Mouse (Mus musculus): Measurements from ENCODE around the gene Trim62. TPM values are rescaled to one million over a fixed set of nuclear protein-coding genes. Genes with fewer than 3 reads are reported as not detected.

Gene Trim62
- 3.5 and 3.6 TPM in 2 replicates for polyA plus RNA-seq (2014; fragmentation: Nextera tagmentation; extraction: Ambion mirVana)

- H3K27ac ChIP-seq (replicated peaks in 1 of 2; ENCODE audit: control insufficient read depth in 1 of 2, insufficient read depth in 1 of 2, low read depth in 2 of 2, low read length in 2 of 2): peak within 1 kb of the TSS in 1 of 2 experiments; percentile 39; a peak in 1 of 4 replicates
- H3K27me3 ChIP-seq (ENCODE audit: control insufficient read depth, insufficient read depth, low read length): peaks cover 2% of the 10 kb centered on the region
- ATAC-seq (ENCODE audit: insufficient number of reproducible peaks, insufficient read depth, low FRiP score, low read depth): peak; percentile 73
- H3K36me3 ChIP-seq (ENCODE audit: control insufficient read depth, insufficient read depth, low read length): no peaks in the 10 kb centered on the region; the same call in 1 of the 2 replicates
- H3K9ac ChIP-seq (ENCODE audit: low read length): peak within 1 kb of the TSS; percentile 63
- H3K4me1 ChIP-seq (ENCODE audit: control insufficient read depth in 2 of 2, insufficient read depth in 2 of 2, low read length in 2 of 2): peaks cover 5 to 7% of the 10 kb centered on the region in 2 experiments; a peak in 3 of 4 replicates
- H3K4me3 ChIP-seq (ENCODE audit: control insufficient read depth in 1 of 2, insufficient read depth in 1 of 2, low read depth in 1 of 2, low read length in 2 of 2): peak within 1 kb of the TSS; percentile 60 to 83
- under 1% methylated on average over 32 of the region's 37 CpGs for WGBS
- peaks cover 4% of the 10 kb centered on the region for H3K9me3 ChIP-seq (ENCODE audit: control insufficient read depth, low read length)
- H3K4me2 ChIP-seq (ENCODE audit: low read length): peak within 1 kb of the TSS; percentile 88
Observed at GRCm38 (mm10) chr4:128883379-128883781, at the start of gene Trim62. Trim62 (plus strand) TSS chr4:128883580.

DNA sequence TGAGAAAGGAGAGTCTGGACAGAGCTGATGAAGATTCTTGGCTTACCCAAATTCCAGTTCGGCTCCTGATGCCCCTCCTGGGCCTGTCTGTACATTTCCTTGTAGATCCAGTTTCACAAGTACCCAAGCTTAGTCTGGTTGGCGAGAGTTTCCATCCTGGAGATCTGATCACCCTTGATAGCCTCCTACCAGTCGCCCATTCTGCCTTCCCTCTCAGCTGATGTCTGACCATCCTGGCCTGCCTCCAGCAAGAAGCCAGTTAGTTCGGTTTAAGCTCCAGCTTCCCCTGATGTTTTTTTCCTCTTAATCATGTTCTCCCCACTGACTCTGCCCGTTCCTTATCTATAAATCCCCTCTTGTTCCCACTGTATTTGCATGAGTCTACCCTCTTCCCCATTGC, 45.2 kb upstream of the Trim62 start:
- H3K27ac ChIP-seq (replicated peaks in 1 of 2; ENCODE audit: control insufficient read depth in 1 of 2, insufficient read depth in 1 of 2, low read depth in 2 of 2, low read length in 2 of 2): peak overlapping the region in 1 of 2 experiments; percentile 87; a peak in 1 of 4 replicates
- 37% methylated on average over 5 of the region's 5 CpGs for WGBS

GRCm38 (mm10) chr4:128839811-128840738, 43.3 kb upstream of the Trim62 start:
- WGBS: 29% methylated on average over 16 of the region's 16 CpGs
- Histone ChIP-seq H3K4me1 (ENCODE audit: control insufficient read depth in 2 of 2, insufficient read depth in 2 of 2, low read length in 2 of 2) (peaks cover 27% of the 10 kb centered on the region in 2 experiments), H3K9me3 (ENCODE audit: control insufficient read depth, low read length) (no peaks in the 10 kb centered on the region), H3K36me3 (ENCODE audit: control insufficient read depth, insufficient read depth, low read length) (no peaks in the 10 kb centered on the region), H3K9ac (ENCODE audit: low read length) (no peak overlapping the region), H3K27ac (replicated peaks in 1 of 2; ENCODE audit: control insufficient read depth in 1 of 2, insufficient read depth in 1 of 2, low read depth in 2 of 2, low read length in 2 of 2) (peak overlapping the region; percentile 87 to 90), H3K4me2 (ENCODE audit: low read length) (no peak overlapping the region), H3K27me3 (ENCODE audit: control insufficient read depth, insufficient read depth, low read length) (no peaks in the 10 kb centered on the region), H3K4me3 (ENCODE audit: control insufficient read depth in 1 of 2, insufficient read depth in 1 of 2, low read depth in 1 of 2, low read length in 2 of 2) (no peak overlapping the region)
- peak; percentile 76 for ATAC-seq (ENCODE audit: insufficient number of reproducible peaks, insufficient read depth, low FRiP score, low read depth)

More for the DNA sequence above, 45.2 kb upstream of the Trim62 start:
- Histone ChIP-seq H3K27me3 (ENCODE audit: control insufficient read depth, insufficient read depth, low read length) (no peaks in the 10 kb centered on the region), H3K4me1 (ENCODE audit: control insufficient read depth in 2 of 2, insufficient read depth in 2 of 2, low read length in 2 of 2) (peaks cover 25 to 27% of the 10 kb centered on the region in 2 experiments), H3K4me3 (ENCODE audit: control insufficient read depth in 1 of 2, insufficient read depth in 1 of 2, low read depth in 1 of 2, low read length in 2 of 2) (no peak overlapping the region), H3K9ac (ENCODE audit: low read length) (no peak overlapping the region), H3K36me3 (ENCODE audit: control insufficient read depth, insufficient read depth, low read length) (no peaks in the 10 kb centered on the region), H3K9me3 (ENCODE audit: control insufficient read depth, low read length) (no peaks in the 10 kb centered on the region), H3K4me2 (ENCODE audit: low read length) (no peak overlapping the region)
- no peak for ATAC-seq (ENCODE audit: insufficient number of reproducible peaks, insufficient read depth, low FRiP score, low read depth)

DNA sequence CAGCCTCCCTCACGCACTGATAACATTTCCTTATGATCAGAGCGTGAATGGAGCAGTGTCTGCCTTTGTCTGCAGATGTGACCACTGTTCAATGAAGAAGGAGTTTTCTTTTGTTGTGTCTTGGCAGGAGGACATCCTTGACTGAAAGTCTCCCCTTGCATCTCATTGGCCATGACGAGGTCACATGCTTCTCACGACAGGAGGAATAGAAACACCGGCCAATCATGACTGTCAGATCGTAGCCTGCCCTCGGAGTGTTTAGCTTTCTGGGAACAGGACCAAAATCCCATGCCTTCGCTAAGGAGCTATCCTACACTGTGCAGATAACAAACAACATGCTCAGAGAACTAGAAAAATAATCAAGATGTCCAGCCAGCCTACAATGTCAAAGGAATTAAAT, 42.1 kb upstream of the Trim62 start:
- WGBS: 38% methylated on average over 8 of the region's 8 CpGs
- peak; percentile 44; the same call in 1 of the 2 replicates for ATAC-seq (ENCODE audit: insufficient number of reproducible peaks, insufficient read depth, low FRiP score, low read depth)

GRCm38 (mm10) chr4:128844566-128844965, 38.8 kb upstream of the Trim62 start:
- Histone ChIP-seq H3K27me3 (ENCODE audit: control insufficient read depth, insufficient read depth, low read length) (no peaks in the 10 kb centered on the region), H3K9ac (ENCODE audit: low read length) (no peak overlapping the region), H3K36me3 (ENCODE audit: control insufficient read depth, insufficient read depth, low read length) (no peaks in the 10 kb centered on the region), H3K9me3 (ENCODE audit: control insufficient read depth, low read length) (no peaks in the 10 kb centered on the region), H3K4me3 (ENCODE audit: control insufficient read depth in 1 of 2, insufficient read depth in 1 of 2, low read depth in 1 of 2, low read length in 2 of 2) (no peak overlapping the region), H3K27ac (replicated peaks in 1 of 2; ENCODE audit: control insufficient read depth in 1 of 2, insufficient read depth in 1 of 2, low read depth in 2 of 2, low read length in 2 of 2) (no peak overlapping the region), H3K4me2 (ENCODE audit: low read length) (no peak overlapping the region), H3K4me1 (ENCODE audit: control insufficient read depth in 2 of 2, insufficient read depth in 2 of 2, low read length in 2 of 2) (peaks cover 13% of the 10 kb centered on the region in 2 experiments; a peak in 3 of 4 replicates)
- no peak for ATAC-seq (ENCODE audit: insufficient number of reproducible peaks, insufficient read depth, low FRiP score, low read depth)
- 44% methylated on average over 13 of the region's 13 CpGs for WGBS

More for the DNA sequence above, 42.1 kb upstream of the Trim62 start:
- H3K4me1 ChIP-seq (ENCODE audit: control insufficient read depth in 2 of 2, insufficient read depth in 2 of 2, low read length in 2 of 2): peaks cover 27% of the 10 kb centered on the region in 2 experiments
- no peaks in the 10 kb centered on the region for H3K9me3 ChIP-seq (ENCODE audit: control insufficient read depth, low read length)
- no peak overlapping the region for H3K4me3 ChIP-seq (ENCODE audit: control insufficient read depth in 1 of 2, insufficient read depth in 1 of 2, low read depth in 1 of 2, low read length in 2 of 2)
- H3K36me3 ChIP-seq (ENCODE audit: control insufficient read depth, insufficient read depth, low read length): no peaks in the 10 kb centered on the region
- H3K27me3 ChIP-seq (ENCODE audit: control insufficient read depth, insufficient read depth, low read length): no peaks in the 10 kb centered on the region
- H3K27ac ChIP-seq (replicated peaks in 1 of 2; ENCODE audit: control insufficient read depth in 1 of 2, insufficient read depth in 1 of 2, low read depth in 2 of 2, low read length in 2 of 2): peak overlapping the region; percentile 15 to 87; a peak in 2 of 4 replicates
- H3K9ac ChIP-seq (ENCODE audit: low read length): no peak overlapping the region
- no peak overlapping the region for H3K4me2 ChIP-seq (ENCODE audit: low read length)

DNA sequence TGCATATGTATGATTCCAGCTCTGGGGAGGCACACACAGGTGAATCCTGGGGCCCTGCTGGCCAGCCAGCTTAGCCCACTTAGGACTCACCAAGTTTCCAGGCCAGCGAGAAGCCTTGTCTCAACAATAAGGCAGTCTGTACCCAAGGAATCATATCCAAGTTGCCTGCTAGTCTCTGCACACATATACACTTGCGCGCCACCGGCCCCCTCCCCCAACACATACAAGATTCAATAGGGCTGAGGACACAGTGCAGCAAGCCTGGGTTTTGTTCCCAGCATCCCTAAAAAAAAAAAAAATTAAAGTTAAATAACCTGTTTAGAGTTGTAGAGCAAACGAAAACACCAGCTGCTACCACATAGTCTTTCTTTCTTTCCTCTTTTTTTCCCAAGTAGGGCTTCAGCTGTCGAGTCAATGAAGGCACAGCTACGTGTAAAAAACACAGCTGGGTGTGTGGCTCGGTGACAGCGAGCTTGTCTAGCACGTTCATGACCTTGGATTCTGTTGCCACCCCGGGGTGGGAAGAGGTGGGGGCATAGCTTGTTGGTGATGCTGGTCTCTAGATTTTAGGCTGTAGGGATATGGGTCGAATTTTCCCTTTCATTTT, 37.9 kb upstream of the Trim62 start:
- Histone ChIP-seq H3K4me3 (ENCODE audit: control insufficient read depth in 1 of 2, insufficient read depth in 1 of 2, low read depth in 1 of 2, low read length in 2 of 2) (no peak overlapping the region), H3K4me1 (ENCODE audit: control insufficient read depth in 2 of 2, insufficient read depth in 2 of 2, low read length in 2 of 2) (peaks cover 9 to 12% of the 10 kb centered on the region in 2 experiments; a peak in 3 of 4 replicates), H3K9me3 (ENCODE audit: control insufficient read depth, low read length) (no peaks in the 10 kb centered on the region), H3K27ac (replicated peaks in 1 of 2; ENCODE audit: control insufficient read depth in 1 of 2, insufficient read depth in 1 of 2, low read depth in 2 of 2, low read length in 2 of 2) (no peak overlapping the region), H3K9ac (ENCODE audit: low read length) (no peak overlapping the region), H3K36me3 (ENCODE audit: control insufficient read depth, insufficient read depth, low read length) (no peaks in the 10 kb centered on the region), H3K4me2 (ENCODE audit: low read length) (no peak overlapping the region), H3K27me3 (ENCODE audit: control insufficient read depth, insufficient read depth, low read length) (no peaks in the 10 kb centered on the region)
- ATAC-seq (ENCODE audit: insufficient number of reproducible peaks, insufficient read depth, low FRiP score, low read depth): no peak
- 68% methylated on average over 12 of the region's 12 CpGs for WGBS

DNA sequence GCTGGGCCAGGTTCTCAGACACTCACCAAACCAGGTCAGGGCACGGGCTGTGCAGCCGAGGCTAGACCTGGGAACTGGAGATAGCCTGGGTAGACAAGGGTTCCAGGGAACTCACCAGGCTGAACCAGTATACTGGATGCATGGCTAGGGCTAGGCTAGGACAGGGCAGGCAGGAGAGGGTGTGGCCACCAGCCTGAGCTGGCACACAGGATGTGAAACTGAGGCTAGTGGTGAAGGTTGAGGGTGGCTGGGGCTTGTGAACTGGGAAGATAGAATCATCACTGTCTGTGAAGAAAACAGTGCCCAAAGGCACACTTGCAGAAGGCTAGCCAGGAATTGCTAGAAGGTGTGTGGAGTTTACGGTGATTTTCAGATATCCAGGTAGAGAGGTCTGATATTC, 34.4 kb upstream of the Trim62 start:
- ATAC-seq (ENCODE audit: insufficient number of reproducible peaks, insufficient read depth, low FRiP score, low read depth): no peak
- 82% methylated on average over 3 of the region's 3 CpGs for whole genome bisulfite sequencing

More for the DNA sequence above, 34.4 kb upstream of the Trim62 start:
- Histone ChIP-seq H3K27ac (replicated peaks in 1 of 2; ENCODE audit: control insufficient read depth in 1 of 2, insufficient read depth in 1 of 2, low read depth in 2 of 2, low read length in 2 of 2) (no peak overlapping the region), H3K9me3 (ENCODE audit: control insufficient read depth, low read length) (no peaks in the 10 kb centered on the region), H3K4me3 (ENCODE audit: control insufficient read depth in 1 of 2, insufficient read depth in 1 of 2, low read depth in 1 of 2, low read length in 2 of 2) (no peak overlapping the region), H3K27me3 (ENCODE audit: control insufficient read depth, insufficient read depth, low read length) (no peaks in the 10 kb centered on the region), H3K9ac (ENCODE audit: low read length) (no peak overlapping the region), H3K4me1 (ENCODE audit: control insufficient read depth in 2 of 2, insufficient read depth in 2 of 2, low read length in 2 of 2) (peaks cover 2 to 4% of the 10 kb centered on the region in 2 experiments; a peak in 2 of 4 replicates), H3K4me2 (ENCODE audit: low read length) (no peak overlapping the region), H3K36me3 (ENCODE audit: control insufficient read depth, insufficient read depth, low read length) (no peaks in the 10 kb centered on the region)

All from heart, embryonic 14.5 days (tissue).